Mouse (Mus musculus) spleen, adult 2 months (tissue): ENCODE data around the gene Prkn.

Experiments
- CTCF ChIP-seq: fragments of 200-500 bp; IDR thresholded peaks from 2 replicates; pipeline ENCODE4 v1.5.1; 2011; ENCODE audit warnings: mild to moderate bottlenecking, inconsistent platforms; ENCODE audit not compliant: insufficient read depth, insufficient read length, insufficient replicate concordance; ENCODE audit errors: extremely low read depth
- POLR2A ChIP-seq: fragments of 200-500 bp; IDR thresholded peaks from 2 replicates; pipeline ENCODE4 v1.6.1; 2011; ENCODE audit warnings: low read depth, low read length, inconsistent platforms

GRCm38 (mm10) chr17:11213689-11214088 lies 373.5 kb downstream of the Prkn start:
- TF ChIP-seq CTCF (no peak), POLR2A (no peak)
